Mouse (Mus musculus): ENCODE results near the gene Agbl3. TPM values are rescaled to one million over a fixed set of nuclear protein-coding genes. Genes with fewer than 3 reads are reported as not detected.

The Agbl3 gene
- polyA plus RNA-seq, 1 experiment: 0.29 TPM

- Histone ChIP-seq H3K4me3 (replicated peaks) (no peak overlapping the region), H3K27me3 (ENCODE audit: control insufficient read depth) (no peaks in the 10 kb centered on the region), H3K9me3 (ENCODE audit: control insufficient read depth, low read length) (no peaks in the 10 kb centered on the region), H3K4me1 (ENCODE audit: control insufficient read depth) (peaks cover 10% of the 10 kb centered on the region), H3K36me3 (ENCODE audit: control insufficient read depth) (peaks cover 98% of the 10 kb centered on the region)
- TF ChIP-seq GATA1 (IDR thresholded peaks at IDR 0.05; ENCODE audit: low read length) (no peak), TAL1 (IDR thresholded peaks at IDR 0.05; ENCODE audit: low read length) (no peak)
Observed at GRCm38 (mm10) chr6:34895569-34895968, 115.3 kb downstream of the Agbl3 start.

- Histone ChIP-seq H3K9me3 (ENCODE audit: control insufficient read depth, low read length) (no peaks in the 10 kb centered on the region), H3K4me3 (replicated peaks) (no peak overlapping the region), H3K27me3 (ENCODE audit: control insufficient read depth) (no peaks in the 10 kb centered on the region), H3K36me3 (ENCODE audit: control insufficient read depth) (peaks cover 98% of the 10 kb centered on the region), H3K4me1 (ENCODE audit: control insufficient read depth) (peaks cover 10% of the 10 kb centered on the region)
- no peak for TF ChIP-seq TAL1 (IDR thresholded peaks at IDR 0.05; ENCODE audit: low read length)
Observed at GRCm38 (mm10) chr6:34896168-34896780, 116.0 kb downstream of the Agbl3 start.

GRCm38 (mm10) chr6:34899127-34899526 lies 118.9 kb downstream of the Agbl3 start:
- peaks cover 28% of the 10 kb centered on the region for H3K4me1 ChIP-seq (ENCODE audit: control insufficient read depth)
- no peaks in the 10 kb centered on the region for H3K27me3 ChIP-seq (ENCODE audit: control insufficient read depth)
- H3K36me3 ChIP-seq (ENCODE audit: control insufficient read depth): peaks cover 99% of the 10 kb centered on the region
- H3K9me3 ChIP-seq (ENCODE audit: control insufficient read depth, low read length): no peaks in the 10 kb centered on the region
- no peak overlapping the region for H3K4me3 ChIP-seq (replicated peaks)
- TF ChIP-seq TAL1 (IDR thresholded peaks at IDR 0.05; ENCODE audit: low read length) (no peak), GATA1 (IDR thresholded peaks at IDR 0.05; ENCODE audit: low read length) (no peak)

- no peak for TF ChIP-seq GATA1 (IDR thresholded peaks at IDR 0.05; ENCODE audit: low read length)
- TF ChIP-seq TAL1 (IDR thresholded peaks at IDR 0.05; ENCODE audit: low read length): no peak
- Histone ChIP-seq H3K9me3 (ENCODE audit: control insufficient read depth, low read length) (no peaks in the 10 kb centered on the region), H3K4me1 (ENCODE audit: control insufficient read depth) (peaks cover 40% of the 10 kb centered on the region), H3K4me3 (replicated peaks) (no peak overlapping the region), H3K36me3 (ENCODE audit: control insufficient read depth) (peaks cover 99% of the 10 kb centered on the region), H3K27me3 (ENCODE audit: control insufficient read depth) (no peaks in the 10 kb centered on the region)
Observed at GRCm38 (mm10) chr6:34900990-34901389, 120.8 kb downstream of the Agbl3 start.

- Histone ChIP-seq H3K9me3 (ENCODE audit: control insufficient read depth, low read length) (no peaks in the 10 kb centered on the region), H3K36me3 (ENCODE audit: control insufficient read depth) (peaks cover 99% of the 10 kb centered on the region), H3K4me3 (replicated peaks) (no peak overlapping the region), H3K27me3 (ENCODE audit: control insufficient read depth) (no peaks in the 10 kb centered on the region), H3K4me1 (ENCODE audit: control insufficient read depth) (peaks cover 50% of the 10 kb centered on the region)
- no peak for TF ChIP-seq TAL1 (IDR thresholded peaks at IDR 0.05; ENCODE audit: low read length)
- TF ChIP-seq GATA1 (IDR thresholded peaks at IDR 0.05; ENCODE audit: low read length): no peak
Observed at GRCm38 (mm10) chr6:34901911-34902444, 121.7 kb downstream of the Agbl3 start.

GRCm38 (mm10) chr6:34902578-34902977 lies 122.3 kb downstream of the Agbl3 start:
- Histone ChIP-seq H3K36me3 (ENCODE audit: control insufficient read depth) (peaks cover 99% of the 10 kb centered on the region), H3K4me3 (replicated peaks) (no peak overlapping the region), H3K27me3 (ENCODE audit: control insufficient read depth) (no peaks in the 10 kb centered on the region), H3K4me1 (ENCODE audit: control insufficient read depth) (peaks cover 56% of the 10 kb centered on the region), H3K9me3 (ENCODE audit: control insufficient read depth, low read length) (no peaks in the 10 kb centered on the region)
- no peak for TF ChIP-seq GATA1 (IDR thresholded peaks at IDR 0.05; ENCODE audit: low read length)
- no peak for TF ChIP-seq TAL1 (IDR thresholded peaks at IDR 0.05; ENCODE audit: low read length)

GRCm38 (mm10) chr6:34903441-34903840 lies 123.2 kb downstream of the Agbl3 start:
- no peaks in the 10 kb centered on the region for H3K9me3 ChIP-seq (ENCODE audit: control insufficient read depth, low read length)
- no peaks in the 10 kb centered on the region for H3K27me3 ChIP-seq (ENCODE audit: control insufficient read depth)
- H3K36me3 ChIP-seq (ENCODE audit: control insufficient read depth): peaks cover 98% of the 10 kb centered on the region
- no peak overlapping the region for H3K4me3 ChIP-seq (replicated peaks)
- peaks cover 64% of the 10 kb centered on the region for H3K4me1 ChIP-seq (ENCODE audit: control insufficient read depth)
- no peak for TF ChIP-seq GATA1 (IDR thresholded peaks at IDR 0.05; ENCODE audit: low read length)
- TF ChIP-seq TAL1 (IDR thresholded peaks at IDR 0.05; ENCODE audit: low read length): no peak

- no peak for TF ChIP-seq TAL1 (IDR thresholded peaks at IDR 0.05; ENCODE audit: low read length)
- no peak for TF ChIP-seq GATA1 (IDR thresholded peaks at IDR 0.05; ENCODE audit: low read length)
- Histone ChIP-seq H3K4me1 (ENCODE audit: control insufficient read depth) (peaks cover 69% of the 10 kb centered on the region), H3K27me3 (ENCODE audit: control insufficient read depth) (no peaks in the 10 kb centered on the region), H3K4me3 (replicated peaks) (no peak overlapping the region), H3K36me3 (ENCODE audit: control insufficient read depth) (peaks cover 99% of the 10 kb centered on the region), H3K9me3 (ENCODE audit: control insufficient read depth, low read length) (no peaks in the 10 kb centered on the region)
Observed at GRCm38 (mm10) chr6:34903851-34904250, 123.6 kb downstream of the Agbl3 start.

GRCm38 (mm10) chr6:34904361-34904760 lies 124.1 kb downstream of the Agbl3 start:
- Histone ChIP-seq H3K36me3 (ENCODE audit: control insufficient read depth) (peaks cover 99% of the 10 kb centered on the region), H3K4me1 (ENCODE audit: control insufficient read depth) (peaks cover 70% of the 10 kb centered on the region)
- TF ChIP-seq GATA1 (IDR thresholded peaks at IDR 0.05; ENCODE audit: low read length): no peak
- TF ChIP-seq TAL1 (IDR thresholded peaks at IDR 0.05; ENCODE audit: low read length): no peak

More at GRCm38 (mm10) chr6:34904361-34904760, 124.1 kb downstream of the Agbl3 start:
- Histone ChIP-seq H3K9me3 (ENCODE audit: control insufficient read depth, low read length) (no peaks in the 10 kb centered on the region), H3K4me3 (replicated peaks) (no peak overlapping the region), H3K27me3 (ENCODE audit: control insufficient read depth) (no peaks in the 10 kb centered on the region)
